Mouse (Mus musculus): ENCODE results near the gene Ctu1. TPM values are rescaled to one million over a fixed set of nuclear protein-coding genes. Genes with fewer than 3 reads are reported as not detected.
A peak's percentile ranks its signal among the peaks of the same experiment; 100 is the strongest.

The Ctu1 gene
- polyA plus RNA-seq (2012; fragmentation: generic; extraction: Trizol): 12.4 TPM
- long read RNA-seq, experiment 1, transcript Ctu1-201 (3 exons, 2,475 nt): major isoform, 6 of 7 reads
- long read RNA-seq, experiment 1, partial matches to known transcripts: 1 of 7 reads
- long read RNA-seq, experiment 1, other reads (novel, unspliced or antisense): 0 of 7 reads
- long read RNA-seq, experiment 2, transcript Ctu1-201 (3 exons, 2,475 nt): major isoform, 89 of 94 reads
- long read RNA-seq, experiment 2, partial matches to known transcripts: 4 of 94 reads
- long read RNA-seq, experiment 2, other reads (novel, unspliced or antisense): 1 of 94 reads

DNA sequence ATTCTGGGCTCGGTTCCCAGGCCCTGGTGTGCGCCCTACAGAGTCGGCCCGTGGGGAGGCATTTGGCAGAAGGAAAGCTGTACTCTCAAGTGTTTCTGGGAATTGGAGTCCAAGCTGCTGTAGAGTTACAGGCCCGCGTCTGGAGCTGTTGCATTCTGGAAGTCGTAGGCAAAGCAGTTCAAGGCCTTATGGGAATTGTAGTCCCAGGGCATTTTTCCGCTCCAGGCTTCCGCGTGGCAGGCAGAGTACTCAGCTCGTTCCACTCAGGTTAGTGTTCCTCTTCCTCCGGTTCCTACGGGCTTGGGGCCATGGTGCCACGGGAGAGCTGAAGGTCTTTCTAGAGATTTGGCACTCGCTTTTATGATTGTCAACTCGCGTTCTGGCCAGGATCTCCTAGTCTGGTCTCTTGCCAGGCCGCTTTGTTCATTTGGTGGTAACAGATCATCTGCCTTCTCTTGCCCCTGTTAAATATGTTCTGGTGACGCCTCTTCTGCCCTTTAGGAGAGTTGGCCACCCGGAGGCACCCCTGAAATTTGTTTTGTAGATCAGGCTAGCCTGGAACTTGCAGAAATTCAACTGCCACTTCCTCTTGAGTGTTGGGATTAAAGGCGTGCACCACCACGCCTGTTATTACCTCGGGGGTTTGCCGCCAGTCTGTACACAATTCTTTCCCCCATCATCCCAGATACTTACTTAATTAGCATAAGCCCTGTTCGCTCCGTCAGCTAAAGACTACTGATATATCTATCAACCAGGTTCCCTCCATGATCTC lies at the start of gene Ctu1:
Gene Ctu1, plus strand, starts transcription at position 208 of the 772 bp plus-strand sequence.
- peak within 1 kb of the TSS; percentile 60 for H3K4me3 ChIP-seq (ENCODE audit: insufficient read depth, poor library complexity, severe bottlenecking)
- H3K79me2 ChIP-seq (ENCODE audit: control insufficient read depth, insufficient read depth): peaks cover 32% of the 10 kb centered on the region
- H3K79me3 ChIP-seq (ENCODE audit: low read depth): peaks cover 11% of the 10 kb centered on the region
- peak within 1 kb of the TSS; percentile 77 for H3ac ChIP-seq (ENCODE audit: control insufficient read depth, insufficient read length, low read depth)
- TF ChIP-seq MAX (IDR thresholded peaks at IDR 0.05): peak; percentile 38
- no peak for TF ChIP-seq USF1 (IDR thresholded peaks at IDR 0.05; ENCODE audit: low read depth)
- TF ChIP-seq MYOG (IDR thresholded peaks at IDR 0.05; ENCODE audit: control insufficient read depth, extremely low read depth, insufficient read length): no peak
- H3K36me3 ChIP-seq (ENCODE audit: control insufficient read depth, insufficient read depth): peaks cover 10% of the 10 kb centered on the region
- H3K27me3 ChIP-seq (ENCODE audit: control insufficient read depth, insufficient read depth, insufficient read length): no peaks in the 10 kb centered on the region

- Histone ChIP-seq H3K79me2 (ENCODE audit: control insufficient read depth, insufficient read depth) (no peaks in the 10 kb centered on the region), H3K4me3 (ENCODE audit: insufficient read depth, poor library complexity, severe bottlenecking) (no peak overlapping the region), H3ac (ENCODE audit: control insufficient read depth, insufficient read length, low read depth) (no peak overlapping the region), H3K27me3 (ENCODE audit: control insufficient read depth, insufficient read depth, insufficient read length) (peaks cover 3% of the 10 kb centered on the region), H3K36me3 (ENCODE audit: control insufficient read depth, insufficient read depth) (no peaks in the 10 kb centered on the region), H3K79me3 (ENCODE audit: low read depth) (no peaks in the 10 kb centered on the region)
- TF ChIP-seq MYOG (IDR thresholded peaks at IDR 0.05; ENCODE audit: control insufficient read depth, extremely low read depth, insufficient read length): no peak
- TF ChIP-seq MYOD1 (IDR thresholded peaks at IDR 0.05; ENCODE audit: control insufficient read depth, insufficient read length, low read depth): no peak
- TF ChIP-seq FOSL1 (IDR thresholded peaks at IDR 0.05; ENCODE audit: insufficient read depth, low read length, poor library complexity, severe bottlenecking): no peak
- TF ChIP-seq CTCF (IDR thresholded peaks at IDR 0.05; ENCODE audit: control insufficient read depth, insufficient read depth, insufficient read length): no peak
- TF ChIP-seq CEBPB (IDR thresholded peaks at IDR 0.05; ENCODE audit: low read depth): no peak
- no peak for TF ChIP-seq MAX (IDR thresholded peaks at IDR 0.05)
- TF ChIP-seq USF1 (IDR thresholded peaks at IDR 0.05; ENCODE audit: low read depth): no peak
These were observed 48.9 kb upstream of the Ctu1 start for GRCm38 (mm10) chr7:43622927-43623326.

DNA sequence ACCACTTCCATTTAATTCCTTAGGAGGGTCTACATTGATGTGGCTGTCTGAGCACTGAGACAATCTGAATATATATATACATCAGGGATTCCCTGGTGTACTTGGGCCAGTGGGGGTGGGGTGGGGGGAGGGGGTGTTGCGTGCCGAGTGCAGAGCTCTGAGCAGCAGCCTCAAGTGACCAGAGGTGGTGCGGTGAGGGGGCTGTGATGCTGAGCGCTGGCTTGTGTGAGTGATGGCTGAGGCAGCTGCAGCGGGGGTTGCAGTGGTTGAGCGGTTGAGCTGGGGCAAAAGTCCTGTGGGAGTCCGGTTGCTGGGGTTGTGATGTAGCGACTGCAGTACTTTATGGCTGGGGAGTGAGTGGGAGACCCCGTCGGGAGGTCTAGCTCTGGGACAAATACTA lies 48.0 kb upstream of the Ctu1 start:
- H3K4me3 ChIP-seq (ENCODE audit: insufficient read depth, poor library complexity, severe bottlenecking): no peak overlapping the region
- H3ac ChIP-seq (ENCODE audit: control insufficient read depth, insufficient read length, low read depth): no peak overlapping the region
- H3K79me2 ChIP-seq (ENCODE audit: control insufficient read depth, insufficient read depth): no peaks in the 10 kb centered on the region
- H3K27me3 ChIP-seq (ENCODE audit: control insufficient read depth, insufficient read depth, insufficient read length): peaks cover 3% of the 10 kb centered on the region
- H3K36me3 ChIP-seq (ENCODE audit: control insufficient read depth, insufficient read depth): no peaks in the 10 kb centered on the region
- TF ChIP-seq CTCF (IDR thresholded peaks at IDR 0.05; ENCODE audit: control insufficient read depth, insufficient read depth, insufficient read length) (no peak), CEBPB (IDR thresholded peaks at IDR 0.05; ENCODE audit: low read depth) (no peak), MYOG (IDR thresholded peaks at IDR 0.05; ENCODE audit: control insufficient read depth, extremely low read depth, insufficient read length) (no peak), MYOD1 (IDR thresholded peaks at IDR 0.05; ENCODE audit: control insufficient read depth, insufficient read length, low read depth) (peak; percentile 15), USF1 (IDR thresholded peaks at IDR 0.05; ENCODE audit: low read depth) (no peak), MAX (IDR thresholded peaks at IDR 0.05) (no peak), FOSL1 (IDR thresholded peaks at IDR 0.05; ENCODE audit: insufficient read depth, low read length, poor library complexity, severe bottlenecking) (no peak)
- no peaks in the 10 kb centered on the region for H3K79me3 ChIP-seq (ENCODE audit: low read depth)

- TF ChIP-seq CEBPB (IDR thresholded peaks at IDR 0.05; ENCODE audit: low read depth): no peak
- no peak for TF ChIP-seq USF1 (IDR thresholded peaks at IDR 0.05; ENCODE audit: low read depth)
- no peak for TF ChIP-seq FOSL1 (IDR thresholded peaks at IDR 0.05; ENCODE audit: insufficient read depth, low read length, poor library complexity, severe bottlenecking)
- no peak for TF ChIP-seq MAX (IDR thresholded peaks at IDR 0.05)
- Histone ChIP-seq H3ac (ENCODE audit: control insufficient read depth, insufficient read length, low read depth) (no peak overlapping the region), H3K36me3 (ENCODE audit: control insufficient read depth, insufficient read depth) (no peaks in the 10 kb centered on the region), H3K27me3 (ENCODE audit: control insufficient read depth, insufficient read depth, insufficient read length) (peaks cover 3% of the 10 kb centered on the region), H3K79me3 (ENCODE audit: low read depth) (no peaks in the 10 kb centered on the region), H3K79me2 (ENCODE audit: control insufficient read depth, insufficient read depth) (no peaks in the 10 kb centered on the region), H3K4me3 (ENCODE audit: insufficient read depth, poor library complexity, severe bottlenecking) (no peak overlapping the region)
These were observed 46.8 kb upstream of the Ctu1 start for GRCm38 (mm10) chr7:43625065-43625464.

DNA sequence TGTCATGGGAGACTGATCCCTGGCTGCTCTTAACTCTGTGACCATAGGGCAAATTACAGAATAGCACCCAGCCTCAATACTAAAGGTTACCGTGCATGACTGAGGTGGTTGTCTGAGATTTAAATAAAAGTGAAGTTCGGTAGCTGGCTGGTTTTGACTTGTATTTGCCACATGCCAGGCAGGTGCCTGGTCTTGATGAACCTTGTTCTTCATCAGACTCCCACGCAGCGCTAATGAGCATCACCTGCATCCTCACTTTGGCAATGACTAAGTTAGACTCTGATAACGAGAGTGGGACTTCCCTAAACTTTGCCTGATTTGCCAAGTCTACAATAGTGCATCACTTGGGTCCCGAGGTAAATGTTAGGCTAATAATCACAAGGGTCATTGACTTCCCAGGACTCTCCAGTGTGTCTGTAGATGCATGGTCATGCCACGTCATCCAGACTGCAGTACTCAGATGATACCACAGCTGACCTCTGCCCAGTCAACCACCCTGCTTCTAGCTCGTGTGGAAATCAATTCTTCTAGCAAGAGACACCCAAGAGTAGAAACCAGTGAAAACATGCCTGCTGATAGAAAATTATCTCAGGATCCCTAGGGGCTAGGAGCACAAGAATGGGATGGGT lies 45.9 kb upstream of the Ctu1 start:
- Histone ChIP-seq H3K79me2 (ENCODE audit: control insufficient read depth, insufficient read depth) (no peaks in the 10 kb centered on the region), H3K4me3 (ENCODE audit: insufficient read depth, poor library complexity, severe bottlenecking) (no peak overlapping the region), H3ac (ENCODE audit: control insufficient read depth, insufficient read length, low read depth) (no peak overlapping the region), H3K36me3 (ENCODE audit: control insufficient read depth, insufficient read depth) (no peaks in the 10 kb centered on the region), H3K79me3 (ENCODE audit: low read depth) (no peaks in the 10 kb centered on the region), H3K27me3 (ENCODE audit: control insufficient read depth, insufficient read depth, insufficient read length) (peaks cover 3% of the 10 kb centered on the region)
- TF ChIP-seq MAX (IDR thresholded peaks at IDR 0.05): no peak
- no peak for TF ChIP-seq MYOG (IDR thresholded peaks at IDR 0.05; ENCODE audit: control insufficient read depth, extremely low read depth, insufficient read length)
- TF ChIP-seq USF1 (IDR thresholded peaks at IDR 0.05; ENCODE audit: low read depth): no peak
- TF ChIP-seq CEBPB (IDR thresholded peaks at IDR 0.05; ENCODE audit: low read depth): no peak
- no peak for TF ChIP-seq MYOD1 (IDR thresholded peaks at IDR 0.05; ENCODE audit: control insufficient read depth, insufficient read length, low read depth)
- no peak for TF ChIP-seq FOSL1 (IDR thresholded peaks at IDR 0.05; ENCODE audit: insufficient read depth, low read length, poor library complexity, severe bottlenecking)
- no peak for TF ChIP-seq CTCF (IDR thresholded peaks at IDR 0.05; ENCODE audit: control insufficient read depth, insufficient read depth, insufficient read length)

All from C2C12 (cell line).